Mouse (Mus musculus) B cell, adult 2 months (primary cell): ENCODE results near the gene Senp7.

ENCODE experiments used
- DNase-seq, 2 experiments: peaks; one replicate each; pipeline ENCODE4 v3.0.0; 2022

Senp7 gene

DNA sequence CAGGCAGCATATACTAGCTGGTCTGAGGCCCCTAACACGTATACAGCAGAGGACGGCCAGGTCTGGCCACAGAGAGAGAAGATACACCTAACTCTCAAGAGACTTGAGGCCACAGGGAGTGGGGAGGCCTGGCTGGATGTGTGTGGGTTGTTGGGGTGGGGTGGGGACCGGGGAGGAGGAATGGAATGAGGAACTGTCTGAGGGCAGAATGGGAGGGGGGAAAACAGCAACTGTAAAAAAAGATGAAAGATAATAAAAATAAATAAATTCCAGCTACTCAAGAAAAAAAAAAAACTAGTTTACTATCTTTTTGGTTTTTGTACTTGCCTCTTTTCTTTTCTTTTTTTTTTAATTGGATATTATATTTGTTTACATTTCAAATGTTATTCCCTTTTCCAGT is 91.8 kb downstream of the Senp7 start:
- DNase-seq: no peak

DNA sequence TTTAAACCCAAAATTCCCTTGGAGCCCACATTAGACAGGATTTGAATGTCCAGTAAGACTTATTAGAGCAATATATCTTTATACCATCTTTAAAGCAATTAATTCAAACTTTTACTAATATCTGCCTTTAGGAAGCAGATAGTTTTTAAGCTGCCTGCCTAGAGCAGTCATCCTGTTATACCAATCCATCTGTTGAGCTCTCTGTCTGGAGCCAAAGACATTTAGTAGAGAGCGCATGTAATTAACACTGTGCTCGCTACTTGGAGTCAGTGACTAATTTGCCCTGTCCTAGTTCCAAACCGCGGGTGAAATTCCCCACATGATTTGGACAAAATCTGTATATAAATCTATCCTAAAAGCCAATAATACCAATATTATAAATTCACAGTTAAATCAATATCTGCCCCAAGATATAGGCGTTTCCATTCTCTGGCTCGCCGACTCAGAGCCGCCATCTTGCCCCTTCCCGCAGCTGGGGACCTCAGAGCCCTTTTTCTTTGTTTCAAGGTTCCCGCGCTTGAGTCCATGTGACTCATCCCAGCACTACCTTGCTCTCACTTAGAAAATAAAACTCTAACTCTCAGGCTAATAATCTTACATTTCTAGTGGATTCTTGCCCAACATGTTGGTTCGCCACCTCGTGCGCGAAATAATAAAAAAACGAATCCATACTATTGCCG is 96.9 kb downstream of the Senp7 start:
- DNase-seq: no peak

DNA sequence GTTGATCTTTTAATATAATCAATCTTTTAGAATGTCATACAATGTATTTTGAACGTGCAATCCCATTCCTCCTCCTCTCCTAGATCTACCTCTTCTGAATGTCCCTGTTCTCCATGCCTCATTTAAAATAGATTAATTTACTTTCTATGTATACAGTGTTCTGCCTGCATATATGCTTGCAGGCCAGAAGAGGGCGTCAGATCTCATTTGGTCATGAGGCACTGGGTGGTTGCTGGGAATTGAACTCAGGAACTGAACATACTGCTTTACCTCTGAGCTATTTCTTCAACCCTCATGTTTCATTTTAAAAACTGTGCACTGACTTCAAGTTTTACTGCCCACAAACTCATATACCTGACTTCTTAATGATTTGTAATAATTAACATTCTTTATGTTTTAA is 99.5 kb downstream of the Senp7 start:
- DNase-seq: no peak

DNA sequence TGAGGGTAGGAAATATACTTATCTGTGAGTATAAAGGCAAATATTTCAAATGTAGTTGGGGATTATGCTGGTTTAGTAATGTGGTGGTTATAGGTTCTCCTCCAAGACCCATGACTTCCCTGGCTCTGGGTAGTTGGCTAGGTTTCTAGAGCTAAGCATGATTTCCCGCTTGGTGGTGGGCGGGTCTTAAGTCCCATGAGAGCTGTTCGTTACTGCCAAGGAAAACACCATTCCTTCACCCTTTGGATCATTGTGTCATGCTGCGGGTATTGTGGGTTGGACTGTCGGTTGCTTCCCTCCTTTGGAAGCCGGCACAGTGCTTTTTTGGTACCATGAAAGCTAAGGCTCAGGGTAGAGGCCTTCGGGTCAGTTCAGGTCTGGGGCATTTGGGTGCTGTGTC is 115.3 kb downstream of the Senp7 start:
- DNase-seq: no peak

DNA sequence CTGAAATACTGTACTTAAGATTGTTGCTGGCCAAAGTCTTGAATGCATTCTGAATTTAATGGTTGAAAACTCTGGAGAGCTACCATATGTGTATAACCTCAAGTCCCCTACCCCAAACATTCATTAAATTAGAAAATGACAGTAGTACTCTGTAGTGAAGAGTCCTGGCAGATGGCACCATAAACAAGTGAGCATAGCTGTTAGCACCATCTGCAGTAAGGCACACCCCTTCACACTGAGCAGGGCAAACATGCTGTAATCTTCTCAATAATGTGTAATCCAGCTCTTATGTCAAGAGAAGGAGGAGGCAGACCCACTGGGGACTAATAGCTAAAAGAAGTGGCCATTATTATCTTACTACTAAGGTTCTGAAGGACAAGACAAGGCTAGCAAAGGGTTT is 122.1 kb downstream of the Senp7 start:
- no peak for DNase-seq

DNA sequence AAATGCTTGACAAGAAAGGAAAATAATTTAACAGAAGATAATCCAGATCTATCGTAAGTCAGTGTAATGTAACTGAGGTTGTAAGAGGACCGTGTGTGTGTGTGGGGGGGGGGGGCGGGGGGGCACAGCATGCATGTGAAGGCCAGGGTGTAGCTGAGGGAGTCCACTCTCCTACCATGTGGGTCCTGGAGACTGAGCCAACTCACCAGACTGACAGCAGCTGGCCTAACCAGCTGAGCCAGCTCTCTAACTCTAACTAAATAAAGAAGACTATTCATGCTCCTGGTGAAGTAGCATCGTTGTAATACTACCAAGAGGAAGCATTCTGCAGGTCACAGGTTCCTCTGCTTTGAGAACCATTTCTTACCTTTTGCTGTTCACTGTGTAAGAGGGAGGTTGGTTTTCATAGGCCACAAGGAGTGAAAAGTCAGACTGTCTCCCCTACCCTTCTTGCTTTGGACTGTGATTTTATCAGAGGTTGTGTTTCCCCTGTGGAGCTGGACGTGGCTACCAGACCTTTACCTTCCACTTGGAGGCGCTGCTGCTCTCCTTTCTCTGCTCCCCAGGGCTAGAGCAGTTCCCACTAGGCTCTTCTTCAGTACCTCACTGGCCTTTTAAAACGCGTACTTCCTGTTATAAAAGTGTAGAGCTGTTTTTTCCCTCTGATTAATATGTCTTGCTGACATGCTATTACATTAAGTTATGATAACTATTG is 127.9 kb downstream of the Senp7 start:
- DNase-seq: no peak

DNA sequence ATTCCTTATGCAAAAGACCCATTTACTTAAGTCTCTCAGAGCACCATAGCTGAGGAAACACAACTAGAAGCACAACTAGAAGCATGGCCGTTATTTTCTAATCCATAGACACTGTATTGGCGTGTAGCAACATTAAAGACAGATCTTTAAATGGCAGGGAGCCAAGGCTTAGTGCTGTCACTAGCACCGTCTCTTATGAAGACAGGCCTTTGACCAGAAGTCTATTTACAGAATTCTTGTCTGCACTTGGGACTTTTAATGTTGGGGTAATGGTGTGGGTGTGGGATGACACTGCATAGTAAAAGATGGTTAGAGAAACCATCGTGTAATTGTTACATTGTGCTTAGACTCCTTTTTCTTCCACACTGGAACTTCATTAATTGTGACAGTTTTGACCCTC is 138.7 kb downstream of the Senp7 start:
- no peak for DNase-seq

DNA sequence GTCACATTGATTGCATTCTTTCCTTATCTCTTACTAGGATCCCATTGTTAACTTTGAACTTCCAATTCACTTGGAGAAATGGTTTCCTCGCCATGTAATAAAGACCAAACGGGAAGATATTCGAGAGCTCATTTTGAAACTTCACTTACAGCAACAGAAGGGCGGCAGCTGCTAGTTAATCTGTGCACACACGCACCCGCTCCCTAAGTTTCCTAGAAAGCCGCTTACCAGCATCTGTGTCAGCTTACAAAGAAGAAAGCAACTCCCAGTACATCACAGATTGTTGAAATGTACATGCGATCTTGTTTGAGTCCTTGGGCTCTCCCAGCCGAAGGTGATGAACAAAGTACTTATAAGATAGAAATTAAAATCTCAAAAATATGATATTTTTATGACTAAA is 140.1 kb downstream of the Senp7 start:
- no peak for DNase-seq

DNA sequence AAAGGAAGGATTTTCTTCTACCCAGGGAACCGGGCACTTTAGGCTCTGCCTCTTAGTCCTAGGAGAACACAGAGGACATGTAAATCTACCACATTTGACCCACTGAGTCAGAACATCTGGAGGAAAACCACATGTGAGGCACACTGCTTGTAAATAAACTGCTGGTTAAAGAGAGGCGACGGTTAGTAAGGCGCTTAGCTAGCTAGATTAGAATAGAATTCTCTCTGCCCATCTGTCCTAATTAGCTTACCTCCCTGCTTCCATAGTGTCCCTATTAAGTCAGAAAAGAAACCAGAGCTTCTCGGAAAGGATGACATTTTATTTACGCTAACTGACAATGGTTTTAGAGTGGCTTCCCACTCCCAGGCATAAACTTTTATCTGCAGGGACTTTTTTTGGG is 155.9 kb downstream of the Senp7 start, which contains the start of gene Impg2:
Gene Impg2, plus strand, starts transcription at position 263 of the 400 bp plus-strand sequence.
- no peak for DNase-seq

DNA sequence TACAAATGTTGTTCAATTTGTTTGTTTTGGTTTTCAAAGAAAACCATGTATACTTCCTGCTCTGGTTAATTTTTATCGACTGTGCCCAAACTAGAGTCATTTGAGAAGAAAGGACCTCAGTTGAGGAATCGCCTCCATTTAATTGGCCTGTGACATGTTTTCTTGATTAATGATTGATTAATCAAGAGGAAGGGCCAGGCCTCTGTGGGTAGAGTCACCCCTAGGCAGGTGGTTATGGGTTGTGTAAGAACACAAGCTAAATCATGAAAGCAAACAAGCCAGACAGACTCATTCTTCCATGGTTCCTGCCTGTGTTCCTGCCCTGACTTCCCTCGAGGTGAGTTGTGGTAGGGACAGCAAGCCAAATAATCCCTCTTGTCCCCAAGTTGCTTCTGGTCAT is 164.6 kb downstream of the Senp7 start:
- no peak for DNase-seq

DNA sequence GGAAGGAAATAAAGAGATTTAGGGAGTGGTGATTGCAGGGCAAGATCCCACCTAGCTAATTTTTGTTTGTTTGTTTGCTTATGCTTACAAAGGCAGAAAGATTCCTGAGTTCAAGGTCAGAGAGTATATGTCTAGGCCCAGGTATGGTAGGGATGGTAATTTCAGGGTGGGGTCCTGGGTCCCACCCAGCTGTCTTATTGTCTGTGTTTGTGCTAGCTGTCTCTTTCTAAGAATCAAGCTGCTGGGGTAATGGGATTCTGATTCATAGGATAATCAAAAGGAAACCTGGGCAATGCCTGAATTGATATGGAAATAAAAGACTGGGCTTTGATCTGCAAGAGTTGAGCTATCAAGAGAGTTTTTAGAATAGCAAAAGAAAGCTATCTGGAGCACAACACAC is 179.5 kb downstream of the Senp7 start:
- no peak for DNase-seq

DNA sequence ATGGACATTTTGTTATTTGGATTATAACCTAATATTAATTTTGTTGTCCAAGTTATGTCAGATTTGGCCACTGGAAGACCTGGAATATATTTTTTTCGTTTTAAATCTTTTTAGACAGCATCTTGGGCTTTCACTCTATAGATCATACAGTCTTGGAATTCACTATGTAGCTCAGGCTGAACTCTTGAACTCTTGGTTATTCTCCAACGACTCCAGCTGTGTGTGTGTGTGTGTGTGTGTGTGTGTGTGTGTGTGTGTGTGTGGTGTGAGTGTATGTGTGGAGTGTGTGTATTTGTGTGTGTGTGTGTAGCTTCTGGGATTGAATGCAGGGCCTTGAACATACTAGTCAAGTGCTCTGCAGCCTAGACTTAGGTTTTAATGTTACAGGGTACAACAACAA is 181.3 kb downstream of the Senp7 start:
- no peak for DNase-seq

DNA sequence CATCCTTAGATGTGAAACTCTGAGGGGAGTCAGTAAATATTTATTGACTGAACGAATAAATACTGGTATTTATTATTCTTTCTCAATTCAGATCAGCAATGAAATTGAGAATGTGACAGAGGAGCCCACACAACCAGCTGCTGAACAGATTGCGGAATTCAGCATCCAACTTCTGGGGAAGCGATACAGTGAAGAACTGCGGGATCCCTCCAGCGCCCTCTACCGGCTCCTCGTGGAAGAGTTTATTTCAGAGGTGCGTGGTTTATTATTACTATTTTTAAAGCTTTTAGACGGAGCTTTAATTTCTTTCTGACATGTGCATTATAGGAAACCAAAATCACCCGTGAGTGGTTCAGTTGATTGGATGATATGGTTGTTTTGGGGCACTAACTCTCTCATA is 183.2 kb downstream of the Senp7 start:
- peak; percentile 35 to 40 for DNase-seq

DNA sequence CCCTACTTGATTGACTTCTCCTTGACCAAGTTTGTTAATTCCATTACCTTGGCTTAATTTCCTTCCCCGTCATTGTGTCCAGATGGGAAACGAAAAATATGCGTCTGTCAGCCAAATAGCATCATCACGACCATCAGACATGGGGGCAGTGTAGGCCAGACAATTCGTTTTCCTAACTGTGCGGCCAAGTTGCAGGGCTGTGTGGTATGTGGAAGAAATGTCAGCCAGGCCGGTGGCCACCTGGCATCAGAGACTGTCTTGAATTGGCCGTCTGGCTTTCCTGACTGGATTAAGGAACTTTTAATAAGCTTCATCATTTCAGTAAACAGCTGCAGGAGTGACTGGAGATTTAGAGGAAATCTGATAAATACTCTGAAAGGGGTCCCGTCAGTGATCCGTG is 184.6 kb downstream of the Senp7 start:
- DNase-seq: no peak
